Mouse (Mus musculus) lung, postnatal 25 days (tissue): ENCODE data around the gene Il13ra1.

ENCODE experiments used
- DNase-seq: peaks from one replicate; pipeline ENCODE4 v3.0.0; 2022; ENCODE audit warnings: low spot score

The Il13ra1 gene

GRCm38 (mm10) chrX:36195736-36196525, 84.0 kb downstream of the Il13ra1 start, which contains the start of gene Zcchc12:
Gene Zcchc12 (plus strand): TSS chrX:36195904.
- DNase-seq, result peak; percentile 3

- no peak for DNase-seq
These were observed 97.6 kb downstream of the Il13ra1 start for GRCm38 (mm10) chrX:36209554-36209953.

DNA sequence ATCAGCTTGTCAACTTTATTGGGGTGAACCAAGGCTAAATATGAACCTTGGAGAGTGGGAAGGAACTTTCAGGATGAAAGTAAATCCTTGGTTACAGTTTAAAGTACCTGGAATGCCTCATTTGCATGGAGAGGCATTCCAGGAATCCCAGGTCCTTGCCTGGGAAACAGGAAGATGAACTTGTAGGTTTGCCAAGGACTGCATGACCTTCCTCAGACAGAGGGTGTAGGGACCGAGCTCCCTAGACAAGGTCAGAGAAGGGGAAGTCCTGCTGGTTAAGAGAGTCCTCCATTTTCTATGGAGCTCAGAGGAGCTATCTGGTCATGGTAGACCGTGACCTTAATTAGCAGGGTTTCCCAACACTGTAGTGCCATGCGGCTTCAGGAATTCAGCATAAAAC, 99.3 kb downstream of the Il13ra1 start:
- DNase-seq, result no peak
